Mouse (Mus musculus): ENCODE results near the gene Gm7544.
"Not testable (repeated sequence)": the region's sequence is repeated elsewhere in the genome, so short reads cannot be mapped to it uniquely, and the experiment has no call there.

The Gm7544 gene

GRCm38 (mm10) chr1:82924650-82925049 lies 31.2 kb downstream of the Gm7544 start, which contains the start of gene A030014E15Rik:
A030014E15Rik (plus strand) TSS chr1:82924917.
- no peak for DNase-seq (ENCODE audit: low read depth, low spot score)

- not testable (repeated sequence) for DNase-seq (ENCODE audit: low read depth, low spot score)
Observed at GRCm38 (mm10) chr1:82913434-82913833, 42.4 kb downstream of the Gm7544 start.

GRCm38 (mm10) chr1:82913025-82913424 lies 42.8 kb downstream of the Gm7544 start, which contains the start of gene A030005L19Rik:
A030005L19Rik (plus strand) TSS chr1:82913325.
- DNase-seq (ENCODE audit: low read depth, low spot score): no peak

- peak; percentile 22 for DNase-seq (ENCODE audit: low read depth, low spot score)
Observed at GRCm38 (mm10) chr1:82905886-82906285, 49.9 kb downstream of the Gm7544 start.

Data from mesoderm, embryonic 11.5 days (tissue).